Mouse (Mus musculus): ENCODE data around the gene Mdm2. TPM values are rescaled to one million over a fixed set of nuclear protein-coding genes. Genes with fewer than 3 reads are reported as not detected.

Mdm2 gene
- polyA plus RNA-seq, 1 experiment from 2014 or later: 67.5 TPM

GRCm38 (mm10) chr10:117649292-117650041, 61.1 kb downstream of the Mdm2 start:
- Histone ChIP-seq H3K36me3 (no peaks in the 10 kb centered on the region), H3K4me1 (replicated peaks) (peaks cover 8% of the 10 kb centered on the region), H3K27me3 (0 out of 2 replicates have a peak, but pooled peaks cover 3% of the 10 kb centered on the region), H3K4me2 (replicated peaks) (no peak overlapping the region), H3K9ac (replicated peaks) (no peak overlapping the region), H3K27ac (no peak overlapping the region), H3K4me3 (replicated peaks) (no peak overlapping the region), H3K9me3 (no peaks in the 10 kb centered on the region)
- ATAC-seq: no peak
- 89% methylated on average over 11 of the region's 11 CpGs for WGBS

DNA sequence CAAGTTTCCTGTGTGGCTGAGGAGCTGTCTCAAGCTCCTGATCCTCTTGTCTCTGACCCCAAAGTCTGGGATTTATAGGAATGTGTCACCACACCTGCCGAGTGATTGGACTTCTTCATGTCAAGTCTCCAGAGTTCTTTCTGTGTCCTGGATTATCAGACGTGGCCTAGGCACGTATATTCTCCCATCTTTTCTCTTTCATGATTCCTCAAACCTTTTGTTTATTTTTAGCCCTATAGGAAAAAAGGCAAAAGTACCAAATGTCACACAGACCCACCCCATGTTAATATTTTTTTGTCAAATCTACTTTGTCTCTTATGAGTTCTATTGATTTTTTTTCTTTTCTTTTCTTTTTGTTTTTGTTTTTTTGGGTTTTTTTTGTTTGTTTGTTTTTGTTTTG, 61.9 kb downstream of the Mdm2 start:
- WGBS: 86% methylated on average over 3 of the region's 3 CpGs
- no peak overlapping the region for H3K4me3 ChIP-seq (replicated peaks)
- no peaks in the 10 kb centered on the region for H3K9me3 ChIP-seq
- H3K27me3 ChIP-seq: 0 out of 2 replicates have a peak, but pooled peaks cover 3% of the 10 kb centered on the region
- no peak for ATAC-seq
- no peak overlapping the region for H3K4me2 ChIP-seq (replicated peaks)
- no peaks in the 10 kb centered on the region for H3K36me3 ChIP-seq
- H3K27ac ChIP-seq: no peak overlapping the region
- no peak overlapping the region for H3K9ac ChIP-seq (replicated peaks)
- H3K4me1 ChIP-seq (replicated peaks): peaks cover 8% of the 10 kb centered on the region

DNA sequence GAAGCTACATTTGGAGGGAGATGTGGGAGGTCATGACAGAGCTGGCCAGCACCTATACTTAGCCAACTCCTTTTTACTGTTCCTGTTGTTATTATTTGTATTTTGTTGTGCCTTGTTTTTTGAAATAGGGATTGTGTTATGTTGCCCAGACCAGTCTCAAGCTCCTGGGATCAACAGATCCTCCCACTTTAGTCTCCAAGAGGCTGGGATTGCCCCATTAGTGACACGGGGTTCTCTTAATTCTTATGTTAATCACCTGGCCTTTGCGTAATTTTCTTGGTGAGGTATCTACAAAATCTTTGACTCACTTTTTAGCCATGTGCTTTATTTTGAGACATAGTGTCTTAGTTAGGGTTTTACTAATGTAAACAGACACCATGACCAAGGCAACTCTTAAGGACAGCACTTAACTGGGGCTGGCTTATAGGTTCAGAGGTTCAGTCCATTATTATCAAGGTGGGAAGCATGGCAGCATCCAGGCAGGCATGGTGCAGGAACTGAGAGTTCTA, 62.5 kb downstream of the Mdm2 start:
- H3K4me3 ChIP-seq (replicated peaks): no peak overlapping the region

GRCm38 (mm10) chr10:117647158-117647505, 63.4 kb downstream of the Mdm2 start:
- WGBS: 48% methylated on average over 13 of the region's 13 CpGs
- peaks cover 8% of the 10 kb centered on the region for H3K4me1 ChIP-seq (replicated peaks)
- no peak overlapping the region for H3K4me3 ChIP-seq (replicated peaks)
- H3K27ac ChIP-seq: no peak overlapping the region
- H3K36me3 ChIP-seq: no peaks in the 10 kb centered on the region
- H3K4me2 ChIP-seq (replicated peaks): no peak overlapping the region; the same call in 1 of the 2 replicates
- no peak overlapping the region for H3K9ac ChIP-seq (replicated peaks)
- H3K27me3 ChIP-seq: 0 out of 2 replicates have a peak, but pooled peaks cover 3% of the 10 kb centered on the region
- no peaks in the 10 kb centered on the region for H3K9me3 ChIP-seq
- peak; percentile 78 for ATAC-seq

More for the DNA sequence above, 62.5 kb downstream of the Mdm2 start:
- no peak overlapping the region for H3K9ac ChIP-seq (replicated peaks)
- no peaks in the 10 kb centered on the region for H3K9me3 ChIP-seq
- ATAC-seq: no peak
- no peak overlapping the region for H3K27ac ChIP-seq
- H3K4me1 ChIP-seq (replicated peaks): peaks cover 8% of the 10 kb centered on the region
- H3K36me3 ChIP-seq: no peaks in the 10 kb centered on the region
- 0 out of 2 replicates have a peak, but pooled peaks cover 3% of the 10 kb centered on the region for H3K27me3 ChIP-seq
- no peak overlapping the region for H3K4me2 ChIP-seq (replicated peaks)
- 68% methylated on average over 2 of the region's 2 CpGs for WGBS

- Histone ChIP-seq H3K4me3 (replicated peaks) (no peak overlapping the region), H3K27me3 (0 out of 2 replicates have a peak, but pooled peaks cover 3% of the 10 kb centered on the region), H3K9ac (replicated peaks) (no peak overlapping the region), H3K27ac (no peak overlapping the region), H3K4me2 (replicated peaks) (no peak overlapping the region; the same call in 1 of the 2 replicates), H3K9me3 (no peaks in the 10 kb centered on the region), H3K36me3 (no peaks in the 10 kb centered on the region), H3K4me1 (replicated peaks) (peaks cover 8% of the 10 kb centered on the region)
- ATAC-seq: no peak
- 88% methylated on average over 5 of the region's 5 CpGs for WGBS
These were observed 63.9 kb downstream of the Mdm2 start for GRCm38 (mm10) chr10:117646482-117647157.

- Histone ChIP-seq H3K9ac (replicated peaks) (no peak overlapping the region), H3K27me3 (0 out of 2 replicates have a peak, but pooled peaks cover 3% of the 10 kb centered on the region), H3K36me3 (no peaks in the 10 kb centered on the region), H3K9me3 (no peaks in the 10 kb centered on the region), H3K27ac (no peak overlapping the region), H3K4me3 (replicated peaks) (no peak overlapping the region), H3K4me2 (replicated peaks) (no peak overlapping the region), H3K4me1 (replicated peaks) (peaks cover 8% of the 10 kb centered on the region)
- ATAC-seq: no peak
- WGBS: 75% methylated on average over 7 of the region's 7 CpGs
These were observed 65.0 kb downstream of the Mdm2 start for GRCm38 (mm10) chr10:117645487-117645964.

DNA sequence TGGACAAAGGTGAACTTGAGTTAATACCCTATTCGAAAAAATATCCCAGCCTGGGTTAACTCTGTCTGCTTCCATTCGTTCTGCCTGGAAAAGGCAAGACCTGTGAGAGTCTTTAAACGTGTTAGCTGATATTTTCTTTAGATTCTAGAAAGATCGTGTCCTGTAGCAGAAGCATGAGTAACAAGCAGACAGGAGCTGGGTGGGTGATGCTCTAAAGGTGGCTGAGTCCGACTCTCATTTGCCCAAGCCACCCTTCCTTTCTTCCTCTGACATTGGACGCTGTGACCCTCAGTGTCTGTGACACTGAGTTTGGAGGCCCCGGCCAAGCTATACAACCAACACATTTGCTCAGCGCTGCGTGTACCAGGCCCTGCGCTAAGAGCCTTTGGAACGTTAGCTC, 65.7 kb downstream of the Mdm2 start:
- Histone ChIP-seq H3K4me3 (replicated peaks) (no peak overlapping the region), H3K4me1 (replicated peaks) (peaks cover 8% of the 10 kb centered on the region), H3K4me2 (replicated peaks) (no peak overlapping the region), H3K36me3 (no peaks in the 10 kb centered on the region), H3K9me3 (no peaks in the 10 kb centered on the region), H3K27me3 (0 out of 2 replicates have a peak, but pooled peaks cover 3% of the 10 kb centered on the region), H3K9ac (replicated peaks) (no peak overlapping the region), H3K27ac (no peak overlapping the region)
- no peak for ATAC-seq
- WGBS: 92% methylated on average over 11 of the region's 11 CpGs

DNA sequence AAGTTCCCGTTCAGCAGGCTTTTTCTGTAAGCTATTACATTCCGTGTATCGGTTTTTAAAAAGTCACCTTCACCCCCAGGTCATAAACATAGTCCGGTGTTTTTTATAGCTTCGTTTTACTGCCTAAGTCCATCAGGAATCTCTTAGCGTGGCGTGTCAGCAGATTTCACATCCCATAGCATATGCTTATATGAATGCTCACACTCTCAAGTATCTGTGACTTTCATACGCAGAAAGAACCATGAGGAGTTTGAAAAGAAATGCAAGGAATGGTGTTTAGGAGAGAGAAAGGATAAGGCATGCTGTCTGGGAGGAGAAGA, 66.2 kb downstream of the Mdm2 start:
- ATAC-seq: no peak
- 89% methylated on average over 8 of the region's 8 CpGs for WGBS
- Histone ChIP-seq H3K27ac (no peak overlapping the region), H3K36me3 (no peaks in the 10 kb centered on the region), H3K4me1 (replicated peaks) (peaks cover 8% of the 10 kb centered on the region), H3K9me3 (no peaks in the 10 kb centered on the region), H3K9ac (replicated peaks) (no peak overlapping the region), H3K4me2 (replicated peaks) (no peak overlapping the region), H3K4me3 (replicated peaks) (no peak overlapping the region), H3K27me3 (0 out of 2 replicates have a peak, but pooled peaks cover 3% of the 10 kb centered on the region)

DNA sequence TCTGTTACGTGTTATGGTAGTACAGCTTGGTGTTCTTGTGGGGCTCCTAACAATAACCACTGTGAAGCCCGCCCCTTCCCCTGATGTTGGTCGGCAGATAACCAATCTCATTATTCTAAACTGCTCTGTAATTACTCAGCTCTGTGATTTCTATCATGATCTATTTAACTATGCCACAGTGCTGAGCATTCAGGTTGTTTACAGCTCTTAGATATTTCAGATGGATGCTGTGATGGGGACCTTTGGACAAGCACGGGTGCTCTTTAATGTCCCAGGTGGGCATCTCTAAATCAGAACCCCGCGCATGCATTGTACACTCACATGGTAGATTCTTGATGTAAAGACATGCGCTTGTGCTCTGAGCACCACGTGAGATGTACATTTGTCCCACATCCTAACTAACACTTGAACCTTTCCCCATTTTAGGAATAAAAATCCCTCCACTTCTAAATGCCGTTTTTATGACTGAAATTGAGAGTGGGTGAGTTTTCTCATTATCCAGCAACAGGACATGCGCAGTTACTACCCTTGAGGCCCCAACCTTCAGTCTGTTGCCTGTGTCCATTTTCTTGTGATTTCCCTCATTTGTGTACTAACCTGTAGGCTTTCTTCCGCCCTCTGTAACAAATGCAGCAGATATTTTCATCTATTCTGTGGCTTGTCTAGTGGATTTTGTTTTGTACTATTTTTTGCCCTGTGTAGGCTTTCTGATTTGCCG, 66.7 kb downstream of the Mdm2 start:
- H3K36me3 ChIP-seq: no peaks in the 10 kb centered on the region
- no peaks in the 10 kb centered on the region for H3K9me3 ChIP-seq
- WGBS: 89% methylated on average over 12 of the region's 12 CpGs
- no peak overlapping the region for H3K4me3 ChIP-seq (replicated peaks)
- no peak overlapping the region for H3K4me2 ChIP-seq (replicated peaks)
- H3K27ac ChIP-seq: no peak overlapping the region
- ATAC-seq: no peak
- no peak overlapping the region for H3K9ac ChIP-seq (replicated peaks)
- H3K27me3 ChIP-seq: 0 out of 2 replicates have a peak, but pooled peaks cover 3% of the 10 kb centered on the region
- H3K4me1 ChIP-seq (replicated peaks): peaks cover 8% of the 10 kb centered on the region

DNA sequence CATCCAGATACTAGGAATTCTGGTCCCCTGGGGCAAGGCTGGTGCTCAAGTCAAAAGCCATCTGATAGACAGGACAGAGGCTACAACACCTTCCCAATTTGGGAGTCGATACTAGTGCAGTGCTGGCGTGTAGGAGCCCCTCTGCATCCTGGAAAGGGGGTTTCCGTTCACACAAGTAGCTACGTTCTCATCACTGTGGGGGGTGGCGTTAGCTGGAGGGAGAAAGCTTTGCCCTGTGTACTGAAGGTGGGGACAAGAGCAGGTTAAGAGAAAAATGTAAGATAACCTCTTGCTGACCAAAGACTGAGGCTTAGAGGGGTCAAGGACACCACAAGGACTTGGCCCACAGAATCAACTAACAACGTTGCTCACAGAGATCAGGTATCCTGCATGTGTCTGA, 67.3 kb downstream of the Mdm2 start:
- ATAC-seq: no peak
- no peaks in the 10 kb centered on the region for H3K9me3 ChIP-seq
- H3K4me3 ChIP-seq (replicated peaks): no peak overlapping the region
- H3K4me1 ChIP-seq (replicated peaks): peaks cover 8% of the 10 kb centered on the region
- no peaks in the 10 kb centered on the region for H3K36me3 ChIP-seq
- 0 out of 2 replicates have a peak, but pooled peaks cover 3% of the 10 kb centered on the region for H3K27me3 ChIP-seq
- 91% methylated on average over 6 of the region's 6 CpGs for WGBS
- H3K4me2 ChIP-seq (replicated peaks): no peak overlapping the region
- no peak overlapping the region for H3K27ac ChIP-seq
- H3K9ac ChIP-seq (replicated peaks): no peak overlapping the region

- 96% methylated on average over 15 of the region's 15 CpGs for WGBS
- no peak for ATAC-seq
- peaks cover 8% of the 10 kb centered on the region for H3K4me1 ChIP-seq (replicated peaks)
- no peak overlapping the region for H3K27ac ChIP-seq
- H3K27me3 ChIP-seq: 0 out of 2 replicates have a peak, but pooled peaks cover 3% of the 10 kb centered on the region
- H3K4me2 ChIP-seq (replicated peaks): no peak overlapping the region
- H3K4me3 ChIP-seq (replicated peaks): no peak overlapping the region
- no peaks in the 10 kb centered on the region for H3K9me3 ChIP-seq
- H3K9ac ChIP-seq (replicated peaks): no peak overlapping the region
- no peaks in the 10 kb centered on the region for H3K36me3 ChIP-seq
These were observed 67.9 kb downstream of the Mdm2 start for GRCm38 (mm10) chr10:117642491-117643262.
